Mouse (Mus musculus) MEL (cell line): ENCODE results near the gene Tm9sf4. TPM values are rescaled to one million over a fixed set of nuclear protein-coding genes. Genes with fewer than 3 reads are reported as not detected.
A peak's percentile ranks its signal among the peaks of the same experiment; 100 is the strongest.

Experiments used
- DNase-seq: peaks from one replicate; pipeline ENCODE4 v3.0.0; 2011; ENCODE audit warnings: low read depth, low spot score
- H3K27ac ChIP-seq: 2 replicates; pipeline ENCODE4 v1.5.1; 2012; ENCODE audit warnings: low read depth, mild to moderate bottlenecking, control low read depth, low read length, moderate library complexity; ENCODE audit not compliant: control insufficient read depth
- H3K27me3 ChIP-seq, 2 experiments: fragments of 150-350 bp in 1 of 2; sonication (generic) in 1 of 2; 2 replicates each; pipeline ENCODE4 v1.6.1; 2012; ENCODE audit warnings: low read length in 2 of 2, mild to moderate bottlenecking in 2 of 2, improper control_type of control experiment in 1 of 2, moderate library complexity in 1 of 2; ENCODE audit not compliant: insufficient read depth in 2 of 2, control insufficient read depth in 1 of 2
- H3K36me3 ChIP-seq, 2 experiments: 2 replicates each; pipeline ENCODE4 v1.6.1; 2012 to 2014; ENCODE audit warnings: low read length in 2 of 2, improper control_type of control experiment in 1 of 2, inconsistent platforms in 1 of 2, mild to moderate bottlenecking in 1 of 2; ENCODE audit not compliant: insufficient read depth in 2 of 2, control insufficient read depth in 1 of 2
- H3K4me1 ChIP-seq, 2 experiments: fragments of 150-350 bp in 1 of 2; sonication (generic) in 1 of 2; 2 replicates each; pipeline ENCODE4 v1.6.1; 2012; ENCODE audit warnings: low read length in 2 of 2, improper control_type of control experiment in 1 of 2, mild to moderate bottlenecking in 1 of 2; ENCODE audit not compliant: insufficient read depth in 2 of 2, control insufficient read depth in 1 of 2
- H3K4me3 ChIP-seq, 2 experiments: fragments of 150-350 bp in 1 of 2; sonication (generic) in 1 of 2; 2 replicates each; pipeline ENCODE4 v1.5.1; 2012; ENCODE audit warnings: low read depth in 2 of 2, low read length in 2 of 2, mild to moderate bottlenecking in 2 of 2, moderate library complexity in 2 of 2, control low read depth in 1 of 2, improper control_type of control experiment in 1 of 2; ENCODE audit not compliant: control insufficient read depth in 1 of 2, insufficient read depth in 1 of 2
- H3K79me2 ChIP-seq: 2 replicates; pipeline ENCODE4 v1.6.1; 2012; ENCODE audit warnings: mild to moderate bottlenecking, low read length, moderate library complexity; ENCODE audit not compliant: control insufficient read depth, poor library complexity, insufficient read depth
- H3K9ac ChIP-seq: 2 replicates; pipeline ENCODE4 v1.6.1; 2012; ENCODE audit warnings: low read depth, mild to moderate bottlenecking, control low read depth, low read length, moderate library complexity; ENCODE audit not compliant: control insufficient read depth, poor library complexity, severe bottlenecking
- H3K9me3 ChIP-seq: fragments of 150-350 bp; sonication (generic); replicated peaks from 2 replicates; pipeline ENCODE4 v1.6.1; 2012; ENCODE audit warnings: mild to moderate bottlenecking, low read length, improper control_type of control experiment, moderate library complexity; ENCODE audit not compliant: insufficient read depth
- CHD1 ChIP-seq: IDR thresholded peaks from 2 replicates; pipeline ENCODE4 v1.6.1; 2012; ENCODE audit warnings: low read depth, mild to moderate bottlenecking, inconsistent platforms, low read length, improper control_type of control experiment
- CHD2 ChIP-seq: IDR thresholded peaks from 2 replicates; pipeline ENCODE4 v1.6.1; 2011; ENCODE audit warnings: low read length, improper control_type of control experiment
- CTCF ChIP-seq, 3 experiments: IDR thresholded peaks in 2 of 3; conservative IDR thresholded peaks in 1 of 3; 2 replicates each; pipeline ENCODE4 v1.5.1; 2011 to 2012; ENCODE audit warnings: low read length in 3 of 3, low read depth in 2 of 3, mild to moderate bottlenecking in 2 of 3, improper control_type of control experiment in 1 of 3, inconsistent platforms in 1 of 3, mixed read lengths in 1 of 3, moderate library complexity in 1 of 3; ENCODE audit not compliant: control insufficient read depth in 1 of 3, insufficient read depth in 1 of 3, poor library complexity in 1 of 3, severe bottlenecking in 1 of 3
- E2F4 ChIP-seq: IDR thresholded peaks from 2 replicates; pipeline ENCODE4 v1.6.1; 2011; ENCODE audit warnings: low read depth, low read length, improper control_type of control experiment, borderline replicate concordance
- ELF1 ChIP-seq: IDR thresholded peaks from 2 replicates; pipeline ENCODE4 v1.6.1; 2014; ENCODE audit warnings: low read depth, mild to moderate bottlenecking, inconsistent platforms, low read length, improper control_type of control experiment, moderate library complexity
- EP300 ChIP-seq, 2 experiments: IDR thresholded peaks; 2 replicates each; pipeline ENCODE4 v1.6.1; 2011; ENCODE audit warnings: improper control_type of control experiment in 2 of 2, low read length in 2 of 2, low read depth in 1 of 2, mild to moderate bottlenecking in 1 of 2
- ETS1 ChIP-seq: IDR thresholded peaks from 2 replicates; pipeline ENCODE4 v1.6.1; 2012; ENCODE audit warnings: low read depth, mild to moderate bottlenecking, inconsistent platforms, low read length, improper control_type of control experiment, moderate library complexity
- GABPA ChIP-seq: IDR thresholded peaks from 2 replicates; pipeline ENCODE4 v1.6.1; 2012; ENCODE audit warnings: low read depth, mild to moderate bottlenecking, inconsistent platforms, low read length, improper control_type of control experiment, moderate library complexity
- GATA1 ChIP-seq: IDR thresholded peaks from 2 replicates; pipeline ENCODE4 v1.6.1; 2011; ENCODE audit warnings: low read depth, low read length, improper control_type of control experiment
- JUND ChIP-seq: IDR thresholded peaks from 2 replicates; pipeline ENCODE4 v1.6.1; 2011; ENCODE audit warnings: low read depth, mild to moderate bottlenecking, improper control_type of control experiment, low read length
- MEF2A ChIP-seq: IDR thresholded peaks from 2 replicates; pipeline ENCODE4 v1.6.1; 2014; ENCODE audit warnings: low read depth, mild to moderate bottlenecking, inconsistent platforms, low read length, improper control_type of control experiment; ENCODE audit not compliant: poor library complexity, insufficient replicate concordance, severe bottlenecking; ENCODE audit errors: extremely low read depth
- MYB ChIP-seq: IDR thresholded peaks from 2 replicates; pipeline ENCODE4 v1.6.1; 2011; ENCODE audit warnings: mild to moderate bottlenecking, low read depth, low read length, improper control_type of control experiment
- NELFE ChIP-seq: IDR thresholded peaks from 2 replicates; pipeline ENCODE4 v1.6.1; 2011; ENCODE audit warnings: low read depth, low read length, improper control_type of control experiment
- NRF1 ChIP-seq: IDR thresholded peaks from 2 replicates; pipeline ENCODE4 v1.6.1; 2014; ENCODE audit warnings: low read depth, mild to moderate bottlenecking, inconsistent platforms, low read length, improper control_type of control experiment, moderate library complexity; ENCODE audit not compliant: poor library complexity, insufficient read depth, severe bottlenecking
- POLR2AphosphoS5 ChIP-seq: IDR thresholded peaks from 2 replicates; pipeline ENCODE4 v1.6.1; 2012; ENCODE audit warnings: low read depth, borderline replicate concordance, mild to moderate bottlenecking, inconsistent platforms, low read length, moderate library complexity, mixed read lengths
- RAD21 ChIP-seq: IDR thresholded peaks from 2 replicates; pipeline ENCODE4 v1.6.1; 2011; ENCODE audit warnings: mild to moderate bottlenecking, low read depth, low read length, improper control_type of control experiment
- RCOR1 ChIP-seq: IDR thresholded peaks from 2 replicates; pipeline ENCODE4 v1.6.1; 2012; ENCODE audit warnings: low read depth, mild to moderate bottlenecking, inconsistent platforms, low read length, improper control_type of control experiment
- SIN3A ChIP-seq: IDR thresholded peaks from 2 replicates; pipeline ENCODE4 v1.6.1; 2012; ENCODE audit warnings: low read length, improper control_type of control experiment, inconsistent platforms
- SMC3 ChIP-seq: IDR thresholded peaks from 2 replicates; pipeline ENCODE4 v1.6.1; 2011; ENCODE audit warnings: low read depth, low read length, improper control_type of control experiment
- TBP ChIP-seq: IDR thresholded peaks from 2 replicates; pipeline ENCODE4 v1.8.0; 2011; ENCODE audit warnings: low read depth, low read length, improper control_type of control experiment
- TCF12 ChIP-seq: IDR thresholded peaks from 2 replicates; pipeline ENCODE4 v1.6.1; 2014; ENCODE audit warnings: low read depth, mild to moderate bottlenecking, inconsistent platforms, low read length, improper control_type of control experiment, moderate library complexity
- UBTF ChIP-seq: IDR thresholded peaks from 2 replicates; pipeline ENCODE4 v1.6.1; 2012; ENCODE audit warnings: low read depth, mild to moderate bottlenecking, inconsistent platforms, low read length, improper control_type of control experiment, moderate library complexity, borderline replicate concordance; ENCODE audit not compliant: insufficient read depth
- USF1 ChIP-seq: IDR thresholded peaks from 2 replicates; pipeline ENCODE4 v1.6.1; 2014; ENCODE audit warnings: low read depth, mild to moderate bottlenecking, inconsistent platforms, low read length, improper control_type of control experiment, moderate library complexity
- USF2 ChIP-seq, 2 experiments: IDR thresholded peaks; 2 replicates each; pipeline ENCODE4 v1.6.1; 2011 to 2012; ENCODE audit warnings: improper control_type of control experiment in 2 of 2, low read length in 2 of 2, borderline replicate concordance in 1 of 2, inconsistent platforms in 1 of 2, low read depth in 1 of 2, mild to moderate bottlenecking in 1 of 2; ENCODE audit not compliant: insufficient read depth in 1 of 2
- ZMIZ1 ChIP-seq: IDR thresholded peaks from 2 replicates; pipeline ENCODE4 v1.6.1; 2012; ENCODE audit warnings: low read depth, mild to moderate bottlenecking, inconsistent platforms, low read length, improper control_type of control experiment, moderate library complexity
- ZNF384 ChIP-seq: IDR thresholded peaks from 2 replicates; pipeline ENCODE4 v1.6.1; 2012; ENCODE audit warnings: low read depth, mild to moderate bottlenecking, inconsistent platforms, low read length, improper control_type of control experiment
- polyA plus RNA-seq, 2 experiments: library from polyadenylated mRNA; stranded (reverse) in 1 of 2; unstranded in 1 of 2; fragments of >175 nt in 1 of 2; fragments of >200 nt in 1 of 2; gene quantifications; 2 replicates each; pipeline versions ENCODE4 v1.2.1 to v1.2.4; 2012; ENCODE audit warnings: low replicate concordance in 2 of 2, low read depth in 1 of 2; ENCODE audit not compliant: insufficient read length in 2 of 2, insufficient read depth in 1 of 2, missing spikeins in 1 of 2
- total RNA-seq: library from RNA; depleted of rRNA; stranded (reverse); fragments of 300-350 nt; gene quantifications from 2 replicates; pipeline ENCODE4 v1.2.3, GENCODE M21; 2012

Gene Tm9sf4
- total and polyA plus RNA-seq, 3 experiments, result 16.1 to 269 (median 29.8) TPM

GRCm38 (mm10) chr2:153136211-153136610 is 24.9 kb upstream of the Tm9sf4 start:
- Histone ChIP-seq H3K27ac (no peak overlapping the region), H3K9me3 (no peaks in the 10 kb centered on the region), H3K79me2 (no peaks in the 10 kb centered on the region), H3K27me3 (peaks cover 0 to 4% of the 10 kb centered on the region in 2 experiments; a peak in 3 of 4 replicates), H3K4me1 (no peaks in the 10 kb centered on the region), H3K36me3 (no peaks in the 10 kb centered on the region), H3K9ac (no peak overlapping the region), H3K4me3 (no peak overlapping the region)
- TF ChIP-seq CHD1, result no peak
- no peak for TF ChIP-seq ELF1
- TF ChIP-seq POLR2AphosphoS5, result no peak
- no peak for TF ChIP-seq ZNF384
- TF ChIP-seq CHD2, result no peak
- no peak for TF ChIP-seq CTCF (IDR thresholded peaks at IDR 0.05 in 2 of 3, conservative IDR thresholded peaks at IDR 0.05 in 1 of 3; ENCODE audit: control insufficient read depth in 1 of 3, insufficient read depth in 1 of 3, low read depth in 2 of 3, low read length in 3 of 3, poor library complexity in 1 of 3, severe bottlenecking in 1 of 3)
- no peak for TF ChIP-seq ZMIZ1
- no peak for TF ChIP-seq SMC3
- no peak for TF ChIP-seq UBTF
- TF ChIP-seq RAD21, result no peak
- no peak for TF ChIP-seq E2F4
- no peak for TF ChIP-seq GATA1
- no peak for TF ChIP-seq NRF1
- DNase-seq, result no peak

DNA sequence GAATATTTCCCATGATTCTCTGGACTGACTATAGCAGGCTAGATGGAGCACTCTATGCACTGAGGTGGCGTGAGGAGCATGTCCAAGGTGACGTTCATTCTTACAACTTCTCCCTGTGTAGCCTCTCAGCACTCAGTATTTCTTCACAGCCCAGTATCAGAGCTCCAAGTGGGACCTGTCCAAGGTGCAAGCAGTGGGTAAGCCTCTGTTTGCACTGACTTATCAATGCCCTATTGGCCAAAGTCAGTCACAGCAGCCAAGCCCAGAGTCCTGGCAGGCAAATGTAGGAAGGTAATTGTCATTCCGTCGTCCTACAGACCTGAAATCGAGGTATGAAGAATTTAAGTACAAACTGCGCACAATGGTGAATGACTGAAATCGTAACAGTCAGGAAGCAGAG is 21.9 kb upstream of the Tm9sf4 start:
- no peaks in the 10 kb centered on the region for H3K36me3 ChIP-seq
- no peak for TF ChIP-seq RCOR1
- no peak for TF ChIP-seq CTCF (IDR thresholded peaks at IDR 0.05 in 2 of 3, conservative IDR thresholded peaks at IDR 0.05 in 1 of 3; ENCODE audit: control insufficient read depth in 1 of 3, insufficient read depth in 1 of 3, low read depth in 2 of 3, low read length in 3 of 3, poor library complexity in 1 of 3, severe bottlenecking in 1 of 3)
- no peak for TF ChIP-seq JUND
- TF ChIP-seq MYB, result no peak
- TF ChIP-seq ZNF384, result no peak
- no peak for TF ChIP-seq TCF12
- no peak for TF ChIP-seq ETS1
- TF ChIP-seq USF1, result no peak
- no peak for TF ChIP-seq SIN3A
- no peak for TF ChIP-seq NRF1
- TF ChIP-seq GATA1, result no peak
- TF ChIP-seq EP300 (IDR thresholded peaks at IDR 0.05; ENCODE audit: low read depth in 1 of 2, low read length in 2 of 2), result no peak
- TF ChIP-seq GABPA, result no peak
- no peak for TF ChIP-seq TBP
- TF ChIP-seq ELF1, result no peak
- no peak for TF ChIP-seq RAD21
- TF ChIP-seq USF2 (IDR thresholded peaks at IDR 0.05; ENCODE audit: borderline replicate concordance in 1 of 2, insufficient read depth in 1 of 2, low read depth in 1 of 2, low read length in 2 of 2), result no peak
- TF ChIP-seq MEF2A, result no peak
- no peak for TF ChIP-seq NELFE
- H3K27me3 ChIP-seq, result peaks cover 0 to 4% of the 10 kb centered on the region in 2 experiments; a peak in 2 of 4 replicates

More for the DNA sequence above, 21.9 kb upstream of the Tm9sf4 start:
- H3K27ac ChIP-seq, result no peak overlapping the region
- H3K9ac ChIP-seq, result no peak overlapping the region
- peak; percentile 30 for DNase-seq
- H3K4me3 ChIP-seq, result no peak overlapping the region
- H3K9me3 ChIP-seq, result no peaks in the 10 kb centered on the region
- no peaks in the 10 kb centered on the region for H3K79me2 ChIP-seq
- H3K4me1 ChIP-seq, result no peaks in the 10 kb centered on the region
